Mouse (Mus musculus): ENCODE data around the gene Lsmem1.
"Not testable (repeated sequence)": the region's sequence is repeated elsewhere in the genome, so short reads cannot be mapped to it uniquely, and the experiment has no call there.

The Lsmem1 gene

GRCm38 (mm10) chr12:40214888-40215876, 15.9 kb upstream of the Lsmem1 start:
- DNase-seq (ENCODE audit: low read depth, low spot score) = no peak

GRCm38 (mm10) chr12:40209049-40209448, 9.8 kb upstream of the Lsmem1 start:
- no peak for DNase-seq (ENCODE audit: low read depth, low spot score)

GRCm38 (mm10) chr12:40207909-40208308, 8.6 kb upstream of the Lsmem1 start:
- no peak for DNase-seq (ENCODE audit: low read depth, low spot score)

GRCm38 (mm10) chr12:40202161-40203035, 3.1 kb upstream of the Lsmem1 start:
- DNase-seq (ENCODE audit: low read depth, low spot score) = no peak

- no peak for DNase-seq (ENCODE audit: low read depth, low spot score)
Observed at GRCm38 (mm10) chr12:40200484-40201235, 1.4 kb upstream of the Lsmem1 start.

GRCm38 (mm10) chr12:40199795-40200402, 609 bp upstream of the Lsmem1 start:
- DNase-seq (ENCODE audit: low read depth, low spot score) = peak; percentile 32

- no peak for DNase-seq (ENCODE audit: low read depth, low spot score)
Observed at GRCm38 (mm10) chr12:40198427-40198826, 863 bp downstream of the Lsmem1 start.

- no peak for DNase-seq (ENCODE audit: low read depth, low spot score)
Observed at GRCm38 (mm10) chr12:40198019-40198418, 1.3 kb downstream of the Lsmem1 start.

- no peak for DNase-seq (ENCODE audit: low read depth, low spot score)
Observed at GRCm38 (mm10) chr12:40197511-40197910, 1.8 kb downstream of the Lsmem1 start.

- DNase-seq (ENCODE audit: low read depth, low spot score) = no peak
Observed at GRCm38 (mm10) chr12:40185474-40185873, 13.8 kb downstream of the Lsmem1 start.

- no peak for DNase-seq (ENCODE audit: low read depth, low spot score)
Observed at GRCm38 (mm10) chr12:40177089-40177488, 22.2 kb downstream of the Lsmem1 start.

GRCm38 (mm10) chr12:40176158-40176557, 23.1 kb downstream of the Lsmem1 start:
- no peak for DNase-seq (ENCODE audit: low read depth, low spot score)

GRCm38 (mm10) chr12:40175171-40175570, 24.1 kb downstream of the Lsmem1 start:
- DNase-seq (ENCODE audit: low read depth, low spot score) = not testable (repeated sequence)

- DNase-seq (ENCODE audit: low read depth, low spot score) = no peak
Observed at GRCm38 (mm10) chr12:40171637-40172036, 27.7 kb downstream of the Lsmem1 start.

- no peak for DNase-seq (ENCODE audit: low read depth, low spot score)
Observed at GRCm38 (mm10) chr12:40169675-40170074, 29.6 kb downstream of the Lsmem1 start.

- DNase-seq (ENCODE audit: low read depth, low spot score) = peak; percentile 19
Observed at GRCm38 (mm10) chr12:40164621-40165020, 34.7 kb downstream of the Lsmem1 start.

GRCm38 (mm10) chr12:40160777-40161176, 38.5 kb downstream of the Lsmem1 start:
- no peak for DNase-seq (ENCODE audit: low read depth, low spot score)

- DNase-seq (ENCODE audit: low read depth, low spot score) = no peak
Observed at GRCm38 (mm10) chr12:40154188-40154587, 45.1 kb downstream of the Lsmem1 start.

- DNase-seq (ENCODE audit: low read depth, low spot score) = no peak
Observed at GRCm38 (mm10) chr12:40152353-40153069, 46.8 kb downstream of the Lsmem1 start.

- no peak for DNase-seq (ENCODE audit: low read depth, low spot score)
Observed at GRCm38 (mm10) chr12:40147319-40147718, 52.0 kb downstream of the Lsmem1 start.
